Mouse (Mus musculus) liver, embryonic 13.5 days (tissue): ENCODE data around the gene Wnt1. TPM values are rescaled to one million over a fixed set of nuclear protein-coding genes. Genes with fewer than 3 reads are reported as not detected.
A peak's percentile ranks its signal among the peaks of the same experiment; 100 is the strongest.

Experiments used
- ATAC-seq: fragments of 200-750 bp; cut with Nextera tagmentation; 2 replicates; pipeline ENCODE4 v1.8.0; 2017; ENCODE audit warnings: low read depth, mild to moderate bottlenecking, moderate number of reproducible peaks, moderate library complexity
- DNase-seq: peaks from one replicate; pipeline ENCODE4 v3.0.0; 2022
- H3K27ac ChIP-seq: fragments of 300-500 bp; sonication (generic); 2 replicates; pipeline ENCODE4 v1.5.1; 2015; ENCODE audit warnings: moderate library complexity, mild to moderate bottlenecking, inconsistent platforms
- H3K27me3 ChIP-seq: fragments of 300-500 bp; sonication (generic); 2 replicates; pipeline ENCODE4 v1.6.1; 2015; ENCODE audit warnings: mild to moderate bottlenecking, inconsistent platforms
- H3K36me3 ChIP-seq: fragments of 300-500 bp; sonication (generic); 2 replicates; pipeline ENCODE4 v1.6.1; 2015; ENCODE audit warnings: mild to moderate bottlenecking, inconsistent platforms
- H3K4me1 ChIP-seq: fragments of 300-500 bp; sonication (generic); replicated peaks from 2 replicates; pipeline ENCODE4 v1.6.1; 2015; ENCODE audit warnings: inconsistent platforms
- H3K4me2 ChIP-seq: fragments of 300-500 bp; sonication (generic); 2 replicates; pipeline ENCODE4 v1.6.1; 2015; ENCODE audit warnings: inconsistent platforms, mild to moderate bottlenecking, moderate library complexity
- H3K4me3 ChIP-seq: fragments of 300-500 bp; sonication (generic); replicated peaks from 2 replicates; pipeline ENCODE4 v1.5.1; 2015; ENCODE audit warnings: mild to moderate bottlenecking, inconsistent platforms
- H3K9ac ChIP-seq: fragments of 300-500 bp; sonication (generic); 2 replicates; pipeline ENCODE4 v1.6.1; 2015; ENCODE audit warnings: mild to moderate bottlenecking, inconsistent platforms
- H3K9me3 ChIP-seq: fragments of 300-500 bp; sonication (generic); replicated peaks from 2 replicates; pipeline ENCODE4 v1.6.1; 2016; ENCODE audit warnings: inconsistent platforms
- WGBS: fragments of 180-500 bp; shearing (Covaris S2); methylation state at CpG from one replicate; pipeline ENCODE4 v1.1.7; 2015; ENCODE audit not compliant: insufficient replicate concordance; 5-methylcytosine and 5-hydroxymethylcytosine counted together
- polyA plus RNA-seq: library from polyadenylated mRNA; unstranded; fragments of >200 nt; fragmentation: Nextera tagmentation; extraction: Ambion mirVana; gene quantifications from 2 replicates; pipeline ENCODE4 v1.2.1, GENCODE M21; 2015

Gene Wnt1
- polyA plus RNA-seq, 1 experiment from 2014 or later: not detected

GRCm38 (mm10) chr15:98839671-98840585, 50.3 kb downstream of the Wnt1 start:
- no peak for DNase-seq
- Histone ChIP-seq H3K9me3 (no peaks in the 10 kb centered on the region), H3K36me3 (peaks cover 100% of the 10 kb centered on the region), H3K4me3 (no peak overlapping the region), H3K4me2 (no peak overlapping the region), H3K4me1 (peaks cover 57% of the 10 kb centered on the region), H3K9ac (no peak overlapping the region), H3K27ac (peak overlapping the region; percentile 99; the same call in 1 of the 2 replicates), H3K27me3 (no peaks in the 10 kb centered on the region)
- ATAC-seq: no peak
- WGBS: 90% methylated on average over 30 of the region's 30 CpGs

Other genes with a start within 250 kb of the Wnt1 start
- gene Ccnt1, start 218.9 kb upstream of the Wnt1 start, polyA plus RNA-seq: 27.4 and 34.3 TPM in 2 replicates
- not detected in 2 replicates for gene 4930415O20Rik, start 218.9 kb upstream of the Wnt1 start, polyA plus RNA-seq
- gene Adcy6, start 179.8 kb upstream of the Wnt1 start, polyA plus RNA-seq: 5.2 and 6.2 TPM in 2 replicates
- gene Cacnb3, start 159.0 kb upstream of the Wnt1 start, polyA plus RNA-seq: 1.4 and 1.5 TPM in 2 replicates
- 14.7 and 15.5 TPM in 2 replicates for gene Ddx23, start 127.0 kb upstream of the Wnt1 start, polyA plus RNA-seq
- gene Rnd1, start 112.4 kb upstream of the Wnt1 start, polyA plus RNA-seq: 0.35 and 0.37 TPM in 2 replicates
- 0.06 TPM in 1 of 2 replicates, not detected in the other for gene Ccdc65, start 81.7 kb upstream of the Wnt1 start, polyA plus RNA-seq
- gene Fkbp11, start 61.7 kb upstream of the Wnt1 start, polyA plus RNA-seq: 91.3 and 91.7 TPM in 2 replicates
- gene Arf3, start 26.6 kb upstream of the Wnt1 start, polyA plus RNA-seq: 11.9 and 13.8 TPM in 2 replicates
- not detected in 2 replicates for gene Wnt10b, start 11.7 kb upstream of the Wnt1 start, polyA plus RNA-seq
- not detected in 2 replicates for gene Ddn, start 19.6 kb downstream of the Wnt1 start, polyA plus RNA-seq
- gene Prkag1, start 41.7 kb downstream of the Wnt1 start, polyA plus RNA-seq: 116 and 117 TPM in 2 replicates
- 4.0 and 4.2 TPM in 2 replicates for gene Kmt2d, start 81.3 kb downstream of the Wnt1 start, polyA plus RNA-seq
- 4.0 and 4.2 TPM in 2 replicates for gene Rhebl1, start 104.7 kb downstream of the Wnt1 start, polyA plus RNA-seq
- gene Dhh, start 108.7 kb downstream of the Wnt1 start, polyA plus RNA-seq: 0.12 and 0.16 TPM in 2 replicates
- gene Lmbr1l, start 128.4 kb downstream of the Wnt1 start, polyA plus RNA-seq: 3.2 and 3.9 TPM in 2 replicates
- gene Tuba1b, start 144.7 kb downstream of the Wnt1 start, polyA plus RNA-seq: 1,202 and 1,287 TPM in 2 replicates
- gene Gm49450, start 163.7 kb downstream of the Wnt1 start, polyA plus RNA-seq: not detected in 2 replicates
- 109 TPM in 2 replicates for gene Tuba1a, start 163.8 kb downstream of the Wnt1 start, polyA plus RNA-seq
- gene Tuba1c, start 240.0 kb downstream of the Wnt1 start, polyA plus RNA-seq: 239 and 246 TPM in 2 replicates